Mouse (Mus musculus) testis, adult 2 months (tissue): ENCODE measurements around the gene Clec3a.

Experiments used
- CTCF ChIP-seq: fragments of 200-500 bp; IDR thresholded peaks from 2 replicates; pipeline ENCODE4 v1.5.1; 2012; ENCODE audit warnings: low read depth, mild to moderate bottlenecking, inconsistent platforms, low read length, moderate library complexity; ENCODE audit not compliant: control insufficient read depth, insufficient read depth, insufficient replicate concordance
- POLR2A ChIP-seq: fragments of 200-500 bp; IDR thresholded peaks from 2 replicates; pipeline ENCODE4 v1.6.1; 2012; ENCODE audit warnings: low read depth, mild to moderate bottlenecking, inconsistent platforms, low read length, moderate library complexity; ENCODE audit not compliant: control insufficient read depth

- no peak for TF ChIP-seq CTCF
- no peak for TF ChIP-seq POLR2A
Observed at GRCm38 (mm10) chr8:114455302-114455701, 37.4 kb downstream of the Clec3a start.
